12 mouse cellular contexts compared by ENCODE assay signal in the genomic region with DNA sequence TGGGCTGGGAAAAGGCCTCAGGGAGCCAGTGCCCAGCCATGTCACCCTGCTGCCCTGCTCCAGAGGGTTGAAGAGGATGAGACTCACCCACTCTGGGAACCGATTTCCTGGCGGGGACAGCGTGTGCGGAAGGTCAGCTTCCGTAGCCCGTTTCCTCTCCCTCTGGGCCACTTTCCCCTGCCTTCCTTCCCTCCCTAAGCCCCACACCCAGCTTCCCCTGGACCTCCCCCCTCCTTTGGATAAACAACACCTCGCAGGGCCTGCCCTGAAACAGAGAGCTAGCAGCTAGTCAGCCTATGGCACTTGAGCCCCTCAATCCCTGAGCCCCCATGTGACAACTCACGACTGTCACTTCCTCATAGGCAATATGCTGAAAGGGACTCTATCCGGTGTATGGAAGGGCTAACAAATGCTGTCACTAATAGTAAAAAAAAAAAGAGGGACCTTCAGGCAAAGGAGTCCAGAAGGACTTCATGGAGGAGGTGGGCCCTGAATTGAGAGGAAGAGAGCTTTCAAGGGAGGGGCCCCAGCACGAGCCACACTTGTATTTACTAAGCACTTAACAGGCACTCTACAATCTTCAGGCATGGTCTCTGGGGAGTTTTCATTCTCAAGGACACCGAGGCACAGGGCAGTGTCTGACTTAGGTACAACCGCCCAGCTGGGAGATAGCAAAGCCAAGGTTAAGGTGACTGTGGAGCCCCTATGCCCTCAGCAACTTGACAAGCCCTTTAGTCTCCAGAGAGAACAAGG. TPM values are rescaled to one million over a fixed set of nuclear protein-coding genes. Genes with fewer than 3 reads are reported as not detected.
DNase-seq lines count a peak whose midpoint lies in the region; ATAC-seq and TF ChIP-seq lines count a peak whose summit lies in the region.
"Had no signal": no experiment of that assay in that cellular context is flagged by ENCODE, and none has a peak within 500 bp of the region (broad histone marks: within the 10 kb centered on the region; RNA-seq: fewer than 3 reads in every experiment).

No protein-coding gene starts in this region.

- H3K4me1 ChIP-seq in heart, embryonic 16.5 days (ENCODE audit: control insufficient read depth, insufficient read depth, low read length): peaks cover 16% of the 10 kb centered on the region
- H3K4me1 ChIP-seq in liver, embryonic 11.5 days (replicated peaks; ENCODE audit: control insufficient read depth, insufficient read depth, low read length): peaks cover 6% of the 10 kb centered on the region
- no peaks in the 10 kb centered on the region for H3K4me1 ChIP-seq in small intestine, adult 2 months (ENCODE audit: control insufficient read depth, insufficient read depth, insufficient read length, low read length)

- peak; percentile 8 for DNase-seq in kidney, adult 11 months
- DNase-seq in kidney, adult 8-10 months: no peak
- no peak for DNase-seq in liver, embryonic 11.5 days (ENCODE audit: low spot score)
- DNase-seq in Muller cell, postnatal 12 days (ENCODE audit: inconsistent ontology term): no peak
- no peak for DNase-seq in left cerebral cortex, adult 18-20 months (ENCODE audit: low spot score in 2 of 2)
- DNase-seq in left cerebral cortex, postnatal 36 days (ENCODE audit: low spot score in 2 of 2): no peak
- DNase-seq: cerebellum, adult 2 months; gastrocnemius, postnatal 25 days had no signal

- peak overlapping the region; percentile 59 for H3K27ac ChIP-seq in heart, embryonic 16.5 days (ENCODE audit: low read length)
- H3K27ac ChIP-seq in liver, embryonic 11.5 days (ENCODE audit: low read depth, low read length): no peak overlapping the region
- H3K27ac ChIP-seq in small intestine, adult 2 months (ENCODE audit: insufficient read depth, low read depth, low read length): no peak overlapping the region
- H3K27ac ChIP-seq: midbrain, embryonic 15.5 days had no signal

- peak overlapping the region; percentile 14; the same call in 1 of the 2 replicates for H3K4me3 ChIP-seq in heart, embryonic 16.5 days (ENCODE audit: low read length)
- peak overlapping the region; percentile 30 for H3K4me3 ChIP-seq in liver, embryonic 11.5 days (ENCODE audit: low read depth, low read length)
- H3K4me3 ChIP-seq in small intestine, adult 2 months (ENCODE audit: low read depth, low read length): peak overlapping the region; percentile 31
- H3K4me3 ChIP-seq: midbrain, embryonic 15.5 days had no signal

- peak overlapping the region; percentile 38 for H3K4me2 ChIP-seq in heart, embryonic 16.5 days (ENCODE audit: low read depth, low read length)
- peak overlapping the region; percentile 38 for H3K4me2 ChIP-seq in liver, embryonic 11.5 days
- H3K4me2 ChIP-seq: midbrain, embryonic 15.5 days had no signal

- TF ChIP-seq CTCF in small intestine, adult 2 months (IDR thresholded peaks at IDR 0.05; ENCODE audit: extremely low read depth, insufficient read length, insufficient replicate concordance, low read depth, low read length): no peak

- intact Hi-C loops in left cerebral cortex, postnatal 36 days (cut with DNase I): no loop called here

- no peak for TF ChIP-seq POLR2A in small intestine, adult 2 months (IDR thresholded peaks at IDR 0.05; ENCODE audit: low read depth, low read length)

- no peaks in the 10 kb centered on the region for H3K36me3 ChIP-seq in heart, embryonic 16.5 days (ENCODE audit: control insufficient read depth, insufficient read depth)
- H3K36me3 ChIP-seq in liver, embryonic 11.5 days (ENCODE audit: control insufficient read depth, insufficient read depth, low read length): peaks cover 2% of the 10 kb centered on the region; the same call in 1 of the 2 replicates
- H3K36me3 ChIP-seq in small intestine, adult 2 months (ENCODE audit: control insufficient read depth, insufficient read depth, low read length): peaks cover 22% of the 10 kb centered on the region
- H3K36me3 ChIP-seq: G1E; midbrain, embryonic 15.5 days had no signal

- no peaks in the 10 kb centered on the region for H3K27me3 ChIP-seq in heart, embryonic 16.5 days (ENCODE audit: control insufficient read depth, insufficient read depth, low read length)
- H3K27me3 ChIP-seq in liver, embryonic 11.5 days (replicated peaks; ENCODE audit: control insufficient read depth, insufficient read depth, low read length): no peaks in the 10 kb centered on the region
- H3K27me3 ChIP-seq in small intestine, adult 2 months (ENCODE audit: control insufficient read depth, insufficient read depth, low read length): no peaks in the 10 kb centered on the region
- H3K27me3 ChIP-seq: midbrain, embryonic 15.5 days had no signal

- H3K9ac ChIP-seq in heart, embryonic 16.5 days (ENCODE audit: low read length): peak overlapping the region; percentile 18
- peak overlapping the region; percentile 15; the same call in 1 of the 2 replicates for H3K9ac ChIP-seq in liver, embryonic 11.5 days (ENCODE audit: low read depth, low read length)
- H3K9ac ChIP-seq: midbrain, embryonic 15.5 days had no signal

- 25% methylated on average over 12 of the region's 12 CpGs for WGBS in heart, embryonic 16.5 days
- WGBS in liver, embryonic 11.5 days: 32% methylated on average over 12 of the region's 12 CpGs
- WGBS in small intestine, adult 2 months: 61% methylated on average over 12 of the region's 12 CpGs

- peak; percentile 43; the same call in 1 of the 2 replicates for ATAC-seq in heart, embryonic 16.5 days (replicated peaks; ENCODE audit: extremely low read depth, insufficient read depth, low FRiP score)
- no peak; the same call in 1 of the 2 replicates for ATAC-seq in liver, embryonic 11.5 days (replicated peaks; ENCODE audit: low FRiP score)
- ATAC-seq: midbrain, embryonic 15.5 days had no signal

- H3K9me3 ChIP-seq in heart, embryonic 16.5 days (replicated peaks; ENCODE audit: control insufficient read depth, low read length): no peaks in the 10 kb centered on the region
- H3K9me3 ChIP-seq in liver, embryonic 11.5 days (ENCODE audit: control insufficient read depth, low read length): no peaks in the 10 kb centered on the region
- H3K9me3 ChIP-seq: G1E; midbrain, embryonic 15.5 days had no signal

RNA-seq across cellular contexts. Expression of gene Myo7a, which starts 34.6 kb away (rescaled TPM):
- 4.8 and 6.5 TPM in 2 replicates for polyA plus RNA-seq in heart, embryonic 16.5 days (2015; fragmentation: Nextera tagmentation; extraction: Ambion mirVana)
- polyA plus RNA-seq in liver, embryonic 11.5 days (2014; fragmentation: Nextera tagmentation; extraction: Ambion mirVana): 20.1 and 20.7 TPM in 2 replicates
- polyA plus RNA-seq in small intestine, adult 2 months (2012; rRNA removed): 26.9 and 51.7 TPM in 2 replicates
- total RNA-seq in left cerebral cortex, adult 18-20 months (2021): 10 to 100 TPM in 1 of 2 experiments, 1 to 10 TPM in 1; 9.9 to 10.3 TPM
- 10 to 100 TPM; 11.4 to 11.5 TPM for total RNA-seq in left cerebral cortex, postnatal 36 days (2021)
